Mouse (Mus musculus) frontal cortex, adult 2 months (tissue): Measurements from ENCODE around the gene Abcc4. TPM values are rescaled to one million over a fixed set of nuclear protein-coding genes. Genes with fewer than 3 reads are reported as not detected.
"Not testable (repeated sequence)": the region's sequence is repeated elsewhere in the genome, so short reads cannot be mapped to it uniquely, and the experiment has no call there.

Source experiments
- DNase-seq, 2 experiments: peaks; one replicate each; pipeline ENCODE4 v3.0.0; 2022; ENCODE audit warnings: low spot score in 1 of 2; ENCODE audit errors: extremely low spot score in 1 of 2
- polyA plus RNA-seq: library from polyadenylated mRNA; depleted of rRNA; stranded (reverse); fragments of >200 nt; gene quantifications from 2 replicates; pipeline ENCODE4 v1.2.3, GENCODE M21; 2012

Abcc4 gene
- polyA plus RNA-seq, 1 experiment = 5.7 TPM

GRCm38 (mm10) chr14:118682339-118683034 lies 23.5 kb downstream of the Abcc4 start:
- DNase-seq = no peak

DNA sequence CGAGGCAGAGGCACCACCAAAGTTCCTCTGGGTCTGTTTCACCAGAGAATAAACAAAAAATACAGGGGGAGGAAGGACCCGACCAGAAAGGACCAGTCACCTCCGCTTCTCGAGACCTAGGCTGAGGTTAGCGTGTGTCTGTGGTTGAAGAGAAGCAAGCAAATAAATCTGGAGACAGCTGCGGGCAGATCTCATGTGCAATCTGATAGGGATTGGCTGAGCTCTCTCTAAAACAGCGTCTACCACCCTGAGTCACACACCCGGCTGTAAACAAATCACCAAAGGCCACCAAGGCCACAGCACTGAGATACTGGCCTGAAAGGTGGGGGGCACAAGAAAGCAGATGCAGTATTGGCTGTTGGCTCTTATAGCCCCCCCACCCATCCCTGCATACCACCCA lies 24.9 kb downstream of the Abcc4 start:
- no peak for DNase-seq

DNA sequence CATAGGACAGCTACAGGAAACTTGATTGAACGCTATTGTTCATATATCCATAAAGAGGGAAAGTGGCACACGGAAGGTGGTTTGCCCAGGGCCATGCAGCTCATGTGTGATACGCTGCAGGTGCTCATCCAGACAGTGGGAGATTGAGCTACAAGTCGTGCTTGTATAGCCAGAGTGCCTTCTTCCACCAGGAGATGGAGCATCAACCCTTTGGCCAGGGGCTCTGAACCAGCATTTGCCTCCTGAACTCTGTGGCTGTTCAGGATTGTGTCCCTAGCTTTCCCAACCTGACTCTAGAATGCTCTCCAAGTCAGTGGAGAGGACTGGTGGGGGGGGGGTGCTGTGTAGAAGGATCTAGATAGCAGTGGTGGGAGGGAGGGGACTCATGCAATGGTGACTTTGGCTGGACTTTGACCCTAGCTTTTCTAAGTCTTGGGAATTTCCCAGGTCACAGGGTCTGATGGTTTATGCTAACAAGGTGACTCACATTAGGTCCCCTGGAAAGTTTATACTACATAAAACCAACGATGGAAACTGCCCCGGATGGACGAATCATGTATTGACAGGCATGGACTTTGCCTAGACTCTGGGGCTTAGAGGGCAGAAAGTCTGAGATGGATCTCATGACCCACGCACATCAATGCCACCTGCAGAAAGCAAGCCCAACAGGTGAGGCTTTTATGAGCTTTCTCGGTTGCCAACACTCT lies 27.6 kb downstream of the Abcc4 start:
- no peak for DNase-seq

GRCm38 (mm10) chr14:118676308-118676994 lies 29.6 kb downstream of the Abcc4 start:
- DNase-seq = no peak

- DNase-seq = peak in 1 of 2 experiments; percentile 26
Observed at GRCm38 (mm10) chr14:118674705-118675139, 31.3 kb downstream of the Abcc4 start.

DNA sequence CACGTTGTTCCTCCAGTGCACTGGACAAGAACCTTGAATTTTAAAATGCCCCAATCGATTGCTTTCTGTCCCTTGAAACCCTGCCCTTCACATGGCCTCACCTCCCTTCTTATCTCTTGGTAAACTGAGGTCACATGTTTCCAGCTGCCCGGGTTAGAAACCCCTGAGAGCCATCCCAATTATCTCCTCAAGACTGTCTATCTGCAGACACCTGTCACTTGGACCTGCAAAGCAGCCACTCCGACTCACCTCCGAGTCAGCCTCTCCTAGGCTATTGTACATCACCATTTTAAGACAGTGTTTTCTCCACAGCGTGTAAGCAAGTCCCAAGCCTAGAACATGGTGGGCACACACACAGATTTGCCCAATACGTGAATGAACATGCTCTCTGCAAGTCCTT lies 31.8 kb downstream of the Abcc4 start:
- DNase-seq = no peak

- no peak for DNase-seq
Observed at GRCm38 (mm10) chr14:118673501-118673900, 32.5 kb downstream of the Abcc4 start.

GRCm38 (mm10) chr14:118672931-118673330 lies 33.1 kb downstream of the Abcc4 start:
- not testable (repeated sequence) for DNase-seq

GRCm38 (mm10) chr14:118667499-118667898 lies 38.5 kb downstream of the Abcc4 start:
- DNase-seq = no peak

DNA sequence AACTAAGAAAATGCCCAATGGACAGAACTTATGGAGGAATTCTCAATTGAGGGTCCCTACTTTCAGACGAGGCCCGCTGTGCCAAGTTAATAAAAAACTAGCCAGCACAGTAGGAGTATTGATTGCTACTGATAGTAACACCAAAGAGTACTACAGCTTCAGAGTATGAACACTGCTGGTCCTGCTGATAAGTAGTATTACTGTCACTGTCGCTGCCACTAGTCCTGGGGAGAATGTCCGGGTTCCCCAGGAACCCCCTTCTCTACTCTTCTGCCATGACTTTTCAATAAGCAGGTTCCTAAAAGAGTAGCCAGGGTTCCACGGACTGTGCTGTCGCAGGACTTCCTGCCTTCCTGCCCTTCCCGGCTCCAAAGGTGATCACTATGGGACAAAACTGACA lies 41.4 kb downstream of the Abcc4 start:
- DNase-seq = no peak

DNA sequence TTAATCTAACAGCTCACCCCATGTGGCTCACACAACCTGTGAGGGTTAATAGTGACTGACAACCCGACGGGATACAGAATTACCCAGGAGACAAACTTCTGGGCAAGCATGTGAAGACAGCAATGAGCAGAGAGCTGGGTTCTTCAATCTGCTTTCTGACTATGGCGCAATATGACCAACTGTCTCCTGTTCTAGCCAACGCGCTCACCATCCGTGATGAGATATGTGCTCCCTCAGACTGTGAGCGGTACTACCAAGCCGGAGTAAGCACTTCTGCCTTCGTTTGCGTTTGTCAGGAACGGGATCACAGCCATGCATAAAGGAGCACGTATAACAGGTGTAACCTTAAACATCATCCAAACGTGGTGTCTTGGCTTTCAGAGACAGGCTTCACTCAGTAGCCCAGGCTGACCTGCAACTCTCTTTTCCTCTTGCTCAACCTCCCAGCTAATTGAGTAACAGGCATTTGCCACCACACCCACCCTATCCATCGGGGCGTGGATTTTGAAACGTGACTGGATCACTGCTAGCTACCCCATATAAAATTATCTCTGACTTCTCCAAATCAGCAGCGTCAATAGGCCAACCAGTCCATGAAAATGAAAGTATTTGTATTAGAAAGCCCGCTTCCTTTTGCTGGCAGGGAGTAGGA lies 43.3 kb downstream of the Abcc4 start:
- DNase-seq = no peak

- peak; percentile 83 to 84 for DNase-seq
Observed at GRCm38 (mm10) chr14:118662124-118662523, 43.9 kb downstream of the Abcc4 start.

DNA sequence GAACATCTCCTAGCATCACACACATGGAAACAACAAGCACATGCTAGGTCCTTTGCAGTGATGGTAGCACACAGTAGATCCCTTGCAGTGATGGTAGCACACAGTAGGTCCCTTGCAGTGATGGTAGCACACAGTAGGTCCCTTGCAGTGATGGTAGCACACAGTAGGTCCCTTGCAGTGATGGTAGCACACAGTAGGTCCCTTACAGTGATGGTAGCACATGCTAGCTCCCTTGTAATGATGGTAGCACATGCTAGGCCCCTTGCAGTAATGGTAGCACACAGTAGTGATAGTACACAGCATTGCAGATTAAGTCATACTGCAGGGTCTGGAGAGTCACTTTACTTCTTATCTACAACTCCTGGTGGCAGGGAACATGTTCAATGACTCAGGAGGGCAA lies 46.8 kb downstream of the Abcc4 start:
- no peak for DNase-seq

DNA sequence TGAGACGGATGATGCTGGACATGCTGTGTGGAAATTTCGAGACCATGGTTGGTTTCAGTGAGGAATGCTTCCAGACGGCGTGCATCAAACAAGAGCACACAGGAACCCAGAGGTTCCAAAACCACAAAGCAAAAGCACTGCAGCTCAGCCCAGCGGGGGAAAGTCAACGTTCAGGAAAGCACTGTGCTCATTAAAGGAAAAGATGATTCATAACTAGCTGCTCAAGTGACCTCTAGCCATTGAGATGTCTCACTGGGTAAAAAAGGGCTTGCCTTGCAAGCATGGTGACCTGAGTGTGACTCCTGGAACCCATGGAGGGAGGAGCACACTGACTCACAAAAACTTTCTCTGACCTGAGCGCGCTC lies 47.7 kb downstream of the Abcc4 start:
- no peak for DNase-seq

GRCm38 (mm10) chr14:118657673-118658327 lies 48.2 kb downstream of the Abcc4 start:
- DNase-seq = no peak

GRCm38 (mm10) chr14:118657206-118657605 lies 48.8 kb downstream of the Abcc4 start:
- DNase-seq = no peak

DNA sequence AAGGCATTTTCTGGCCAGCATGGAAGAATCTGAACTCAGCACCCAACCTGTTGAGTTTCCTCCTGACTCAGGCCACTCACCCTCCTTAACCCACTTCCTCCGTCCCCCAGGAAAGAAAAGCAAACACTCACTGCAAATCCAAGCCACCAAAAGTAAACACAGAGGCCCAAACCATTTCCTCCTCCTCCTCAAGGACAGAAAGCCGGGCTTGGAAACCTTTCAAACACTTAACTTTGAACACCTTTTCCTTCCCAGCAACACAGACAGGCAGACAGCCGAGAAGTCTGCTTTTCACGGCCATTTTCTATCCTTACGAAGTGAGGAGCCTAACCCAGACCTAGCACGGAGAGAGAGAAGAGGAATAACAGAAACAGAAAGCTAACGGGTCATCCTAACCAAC lies 50.0 kb downstream of the Abcc4 start:
- DNase-seq = no peak

DNA sequence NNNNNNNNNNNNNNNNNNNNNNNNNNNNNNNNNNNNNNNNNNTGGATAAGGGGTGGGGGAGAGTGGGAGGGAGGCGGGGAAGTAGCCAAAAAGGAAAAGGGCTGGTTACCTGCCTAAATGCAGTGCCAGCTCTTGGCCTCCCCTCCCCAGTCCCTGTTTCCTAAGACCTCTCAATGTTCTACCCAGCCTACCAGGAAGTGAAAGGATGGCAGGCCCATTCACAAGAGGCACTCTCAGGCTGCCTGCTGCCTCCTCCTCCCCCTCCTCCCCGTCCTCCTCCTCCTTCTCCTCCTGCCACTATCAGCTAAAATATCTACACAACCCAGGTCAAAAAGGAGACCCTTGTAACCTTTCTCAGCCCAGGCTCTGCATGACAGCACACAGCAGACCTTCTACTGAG lies 51.1 kb downstream of the Abcc4 start:
- DNase-seq = no peak

- DNase-seq = no peak
Observed at GRCm38 (mm10) chr14:118651704-118652439, 54.1 kb downstream of the Abcc4 start.

- DNase-seq = no peak
Observed at GRCm38 (mm10) chr14:118649895-118650256, 56.1 kb downstream of the Abcc4 start.
